Mouse (Mus musculus) liver, embryonic 14.5 days (tissue): ENCODE data around the gene Edil3. TPM values are rescaled to one million over a fixed set of nuclear protein-coding genes. Genes with fewer than 3 reads are reported as not detected.

ENCODE experiments used
- ATAC-seq: fragments of 200-750 bp; cut with Nextera tagmentation; 2 replicates; pipeline ENCODE4 v1.8.0; 2017; ENCODE audit warnings: moderate number of reproducible peaks, mild to moderate bottlenecking, moderate library complexity; ENCODE audit not compliant: insufficient read depth
- DNase-seq, 3 experiments: peaks; one replicate each; pipeline ENCODE4 v3.0.0-alpha.2; 2012 to 2013; ENCODE audit warnings: low read depth in 3 of 3, low spot score in 3 of 3
- H3K27ac ChIP-seq: fragments of 300-500 bp; sonication (generic); 2 replicates; pipeline ENCODE4 v1.5.1; 2014; ENCODE audit warnings: moderate library complexity, mild to moderate bottlenecking, control low read depth, inconsistent platforms
- H3K27me3 ChIP-seq: fragments of 300-500 bp; sonication (generic); 2 replicates; pipeline ENCODE4 v1.6.1; 2014; ENCODE audit warnings: mild to moderate bottlenecking, low read length, moderate library complexity; ENCODE audit not compliant: control insufficient read depth, insufficient read depth
- H3K36me3 ChIP-seq: fragments of 300-500 bp; sonication (generic); replicated peaks from 2 replicates; pipeline ENCODE4 v1.6.1; 2014; ENCODE audit warnings: low read depth; ENCODE audit not compliant: control insufficient read depth, insufficient read depth
- H3K4me1 ChIP-seq, 2 experiments: fragments of 200-500 bp in 1 of 2; fragments of 300-500 bp in 1 of 2; sonication (generic) in 1 of 2; replicated peaks; 2 replicates each; pipeline ENCODE4 v1.6.1; 2012 to 2014; ENCODE audit warnings: antibody characterized with exemption in 1 of 2, inconsistent platforms in 1 of 2, low read length in 1 of 2; ENCODE audit not compliant: control insufficient read depth in 2 of 2, insufficient read depth in 2 of 2
- H3K4me2 ChIP-seq: fragments of 300-500 bp; sonication (generic); 2 replicates; pipeline ENCODE4 v1.6.1; 2014; ENCODE audit warnings: low read depth, mild to moderate bottlenecking, control low read depth, moderate library complexity
- H3K4me3 ChIP-seq, 2 experiments: fragments of 200-500 bp in 1 of 2; fragments of 300-500 bp in 1 of 2; sonication (generic) in 1 of 2; 2 replicates each; pipeline ENCODE4 v1.5.1; 2012 to 2014; ENCODE audit warnings: low read depth in 2 of 2, low read length in 2 of 2, mild to moderate bottlenecking in 2 of 2, control low read depth in 1 of 2, inconsistent platforms in 1 of 2, moderate library complexity in 1 of 2; ENCODE audit not compliant: insufficient read depth in 1 of 2
- H3K9ac ChIP-seq: fragments of 300-500 bp; sonication (generic); replicated peaks from 2 replicates; pipeline ENCODE4 v1.6.1; 2014; ENCODE audit warnings: mild to moderate bottlenecking, control low read depth, moderate library complexity
- H3K9me3 ChIP-seq: fragments of 300-500 bp; sonication (generic); 2 replicates; pipeline ENCODE4 v1.6.1; 2016; ENCODE audit warnings: low read length, mixed read lengths; ENCODE audit not compliant: control insufficient read depth
- CTCF ChIP-seq: IDR thresholded peaks from 2 replicates; pipeline ENCODE4 v1.5.1; 2016; ENCODE audit warnings: antibody characterized with exemption, low read depth, control low read depth
- EP300 ChIP-seq: IDR thresholded peaks from 2 replicates; pipeline ENCODE4 v1.6.1; 2016; ENCODE audit warnings: antibody characterized with exemption, low read depth
- WGBS: fragments of 180-500 bp; shearing (Covaris S2); extraction: QIAGEN DNeasy Blood & Tissue Kit; methylation state at CpG from one replicate; pipeline ENCODE4 v1.1.7; 2014; ENCODE audit not compliant: insufficient replicate concordance; 5-methylcytosine and 5-hydroxymethylcytosine counted together
- polyA plus RNA-seq, 2 experiments: library from polyadenylated mRNA; depleted of rRNA in 1 of 2; stranded (reverse) in 1 of 2; unstranded in 1 of 2; fragments of >200 nt; fragmentation: Nextera tagmentation in 1 of 2; extraction: Ambion mirVana in 1 of 2; gene quantifications; 2 replicates each; pipeline versions ENCODE4 v1.2.1 to v1.2.3; 2012 to 2014

Gene Edil3
- polyA plus RNA-seq, 2 experiments: 0.08 to 0.20 TPM

- H3K27me3 ChIP-seq: peaks cover 13% of the 10 kb centered on the region
- no peak overlapping the region for H3K9ac ChIP-seq
- H3K9me3 ChIP-seq: no peaks in the 10 kb centered on the region
- H3K27ac ChIP-seq: no peak overlapping the region
- ATAC-seq: no peak
- H3K4me3 ChIP-seq: no peak overlapping the region
- no peak for TF ChIP-seq EP300
- TF ChIP-seq CTCF: no peak
- DNase-seq: no peak
- 21% methylated on average over 4 of the region's 4 CpGs for WGBS
- no peaks in the 10 kb centered on the region for H3K36me3 ChIP-seq
- no peaks in the 10 kb centered on the region for H3K4me1 ChIP-seq
- H3K4me2 ChIP-seq: no peak overlapping the region
Measured at GRCm38 (mm10) chr13:88824441-88824840, 3.2 kb downstream of the Edil3 start.

GRCm38 (mm10) chr13:88828362-88828761 is 7.1 kb downstream of the Edil3 start:
- 9% methylated on average over 10 of the region's 10 CpGs for WGBS
- Histone ChIP-seq H3K27me3 (no peaks in the 10 kb centered on the region), H3K9me3 (no peaks in the 10 kb centered on the region), H3K4me2 (no peak overlapping the region), H3K4me1 (no peaks in the 10 kb centered on the region), H3K9ac (no peak overlapping the region), H3K27ac (no peak overlapping the region), H3K4me3 (no peak overlapping the region), H3K36me3 (no peaks in the 10 kb centered on the region)
- DNase-seq: peak in 1 of 3 experiments; percentile 17
- no peak for ATAC-seq
- TF ChIP-seq EP300 (no peak), CTCF (no peak)

- Histone ChIP-seq H3K4me2 (no peak overlapping the region), H3K4me1 (no peaks in the 10 kb centered on the region), H3K36me3 (no peaks in the 10 kb centered on the region), H3K9me3 (no peaks in the 10 kb centered on the region), H3K27me3 (no peaks in the 10 kb centered on the region), H3K27ac (no peak overlapping the region), H3K4me3 (no peak overlapping the region), H3K9ac (no peak overlapping the region)
- ATAC-seq (no peak), DNase-seq (no peak)
- TF ChIP-seq EP300 (no peak), CTCF (no peak)
- WGBS: 48% methylated on average over 1 of the region's 1 CpGs
Measured at GRCm38 (mm10) chr13:88833732-88834131, 12.5 kb downstream of the Edil3 start.

- Histone ChIP-seq H3K27me3 (no peaks in the 10 kb centered on the region), H3K9ac (no peak overlapping the region), H3K27ac (no peak overlapping the region), H3K4me1 (no peaks in the 10 kb centered on the region), H3K4me2 (no peak overlapping the region), H3K9me3 (no peaks in the 10 kb centered on the region), H3K36me3 (no peaks in the 10 kb centered on the region), H3K4me3 (no peak overlapping the region)
- TF ChIP-seq EP300: no peak
- TF ChIP-seq CTCF: no peak
- DNase-seq: no peak
- ATAC-seq: no peak
- WGBS: 24% methylated on average over 4 of the region's 4 CpGs
Measured at GRCm38 (mm10) chr13:88849739-88850138, 28.5 kb downstream of the Edil3 start.

GRCm38 (mm10) chr13:88879960-88880359 is 58.7 kb downstream of the Edil3 start:
- Histone ChIP-seq H3K27ac (no peak overlapping the region), H3K9ac (no peak overlapping the region), H3K4me1 (no peaks in the 10 kb centered on the region), H3K4me2 (no peak overlapping the region), H3K27me3 (no peaks in the 10 kb centered on the region), H3K9me3 (no peaks in the 10 kb centered on the region), H3K4me3 (no peak overlapping the region), H3K36me3 (no peaks in the 10 kb centered on the region)
- ATAC-seq: no peak
- WGBS: 64% methylated on average over 2 of the region's 2 CpGs
- TF ChIP-seq EP300 (no peak), CTCF (no peak)
- DNase-seq: no peak
